Mouse (Mus musculus): ENCODE data around the gene Abcf2. TPM values are rescaled to one million over a fixed set of nuclear protein-coding genes. Genes with fewer than 3 reads are reported as not detected.

Abcf2 gene
- polyA plus RNA-seq, 1 experiment from 2014 or later: 79.5 TPM

- Histone ChIP-seq H3K4me2 (replicated peaks; ENCODE audit: low read depth, low read length) (peak overlapping the region; percentile 89), H3K27me3 (ENCODE audit: control insufficient read depth, insufficient read depth, low read length) (no peaks in the 10 kb centered on the region), H3K9me3 (ENCODE audit: control insufficient read depth, low read depth, low read length) (no peaks in the 10 kb centered on the region), H3K36me3 (ENCODE audit: control insufficient read depth, insufficient read depth, low read length) (peaks cover 22% of the 10 kb centered on the region; the same call in 1 of the 2 replicates), H3K4me1 (ENCODE audit: control insufficient read depth, insufficient read depth, low read length) (peaks cover 35% of the 10 kb centered on the region), H3K27ac (ENCODE audit: low read length) (no peak overlapping the region), H3K9ac (replicated peaks; ENCODE audit: low read depth, low read length) (peak overlapping the region; percentile 47; the same call in 1 of the 2 replicates), H3K4me3 (ENCODE audit: low read depth, low read length) (peak overlapping the region; percentile 41)
- WGBS: under 1% methylated on average over 41 of the region's 41 CpGs
- peak; percentile 1; the same call in 1 of the 2 replicates for ATAC-seq (ENCODE audit: insufficient number of reproducible peaks, insufficient read depth, low FRiP score, low read depth)
These were observed 21.3 kb upstream of the Abcf2 start for GRCm38 (mm10) chr5:24598570-24599006.

GRCm38 (mm10) chr5:24597901-24598569 lies 20.8 kb upstream of the Abcf2 start:
- no peaks in the 10 kb centered on the region for H3K9me3 ChIP-seq (ENCODE audit: control insufficient read depth, low read depth, low read length)
- ATAC-seq (ENCODE audit: insufficient number of reproducible peaks, insufficient read depth, low FRiP score, low read depth): no peak
- H3K36me3 ChIP-seq (ENCODE audit: control insufficient read depth, insufficient read depth, low read length): peaks cover 28% of the 10 kb centered on the region; the same call in 1 of the 2 replicates
- peak overlapping the region; percentile 89 for H3K4me2 ChIP-seq (replicated peaks; ENCODE audit: low read depth, low read length)
- no peaks in the 10 kb centered on the region for H3K27me3 ChIP-seq (ENCODE audit: control insufficient read depth, insufficient read depth, low read length)
- H3K9ac ChIP-seq (replicated peaks; ENCODE audit: low read depth, low read length): peak overlapping the region; percentile 47; the same call in 1 of the 2 replicates
- no peak overlapping the region for H3K27ac ChIP-seq (ENCODE audit: low read length)
- H3K4me3 ChIP-seq (ENCODE audit: low read depth, low read length): peak overlapping the region; percentile 41
- peaks cover 30% of the 10 kb centered on the region; the same call in 1 of the 2 replicates for H3K4me1 ChIP-seq (ENCODE audit: control insufficient read depth, insufficient read depth, low read length)
- 32% methylated on average over 15 of the region's 15 CpGs for WGBS

- Histone ChIP-seq H3K9ac (replicated peaks; ENCODE audit: low read depth, low read length) (no peak overlapping the region), H3K4me3 (ENCODE audit: low read depth, low read length) (no peak overlapping the region), H3K4me2 (replicated peaks; ENCODE audit: low read depth, low read length) (no peak overlapping the region), H3K9me3 (ENCODE audit: control insufficient read depth, low read depth, low read length) (no peaks in the 10 kb centered on the region), H3K27ac (ENCODE audit: low read length) (peak overlapping the region; percentile 36; the same call in 1 of the 2 replicates), H3K4me1 (ENCODE audit: control insufficient read depth, insufficient read depth, low read length) (peaks cover 30% of the 10 kb centered on the region; the same call in 1 of the 2 replicates), H3K36me3 (ENCODE audit: control insufficient read depth, insufficient read depth, low read length) (peaks cover 35% of the 10 kb centered on the region), H3K27me3 (ENCODE audit: control insufficient read depth, insufficient read depth, low read length) (no peaks in the 10 kb centered on the region)
- WGBS: 61% methylated on average over 2 of the region's 2 CpGs
- ATAC-seq (ENCODE audit: insufficient number of reproducible peaks, insufficient read depth, low FRiP score, low read depth): no peak
These were observed 20.0 kb upstream of the Abcf2 start for GRCm38 (mm10) chr5:24597221-24597728.

GRCm38 (mm10) chr5:24596519-24597171 lies 19.4 kb upstream of the Abcf2 start:
- Histone ChIP-seq H3K27me3 (ENCODE audit: control insufficient read depth, insufficient read depth, low read length) (no peaks in the 10 kb centered on the region), H3K4me1 (ENCODE audit: control insufficient read depth, insufficient read depth, low read length) (peaks cover 30% of the 10 kb centered on the region; the same call in 1 of the 2 replicates), H3K36me3 (ENCODE audit: control insufficient read depth, insufficient read depth, low read length) (peaks cover 41% of the 10 kb centered on the region), H3K9me3 (ENCODE audit: control insufficient read depth, low read depth, low read length) (no peaks in the 10 kb centered on the region), H3K4me2 (replicated peaks; ENCODE audit: low read depth, low read length) (no peak overlapping the region), H3K4me3 (ENCODE audit: low read depth, low read length) (no peak overlapping the region), H3K27ac (ENCODE audit: low read length) (peak overlapping the region; percentile 36; the same call in 1 of the 2 replicates), H3K9ac (replicated peaks; ENCODE audit: low read depth, low read length) (no peak overlapping the region)
- no peak for ATAC-seq (ENCODE audit: insufficient number of reproducible peaks, insufficient read depth, low FRiP score, low read depth)
- WGBS: 28% methylated on average over 11 of the region's 11 CpGs

GRCm38 (mm10) chr5:24595786-24596380 lies 18.6 kb upstream of the Abcf2 start:
- no peak for ATAC-seq (ENCODE audit: insufficient number of reproducible peaks, insufficient read depth, low FRiP score, low read depth)
- Histone ChIP-seq H3K4me1 (ENCODE audit: control insufficient read depth, insufficient read depth, low read length) (peaks cover 27% of the 10 kb centered on the region; the same call in 1 of the 2 replicates), H3K9ac (replicated peaks; ENCODE audit: low read depth, low read length) (no peak overlapping the region), H3K4me3 (ENCODE audit: low read depth, low read length) (no peak overlapping the region), H3K9me3 (ENCODE audit: control insufficient read depth, low read depth, low read length) (no peaks in the 10 kb centered on the region), H3K27ac (ENCODE audit: low read length) (no peak overlapping the region), H3K27me3 (ENCODE audit: control insufficient read depth, insufficient read depth, low read length) (no peaks in the 10 kb centered on the region), H3K36me3 (ENCODE audit: control insufficient read depth, insufficient read depth, low read length) (peaks cover 45% of the 10 kb centered on the region), H3K4me2 (replicated peaks; ENCODE audit: low read depth, low read length) (no peak overlapping the region)
- WGBS: 71% methylated on average over 14 of the region's 14 CpGs

GRCm38 (mm10) chr5:24595261-24595660 lies 18.0 kb upstream of the Abcf2 start:
- no peak for ATAC-seq (ENCODE audit: insufficient number of reproducible peaks, insufficient read depth, low FRiP score, low read depth)
- H3K4me1 ChIP-seq (ENCODE audit: control insufficient read depth, insufficient read depth, low read length): peaks cover 21% of the 10 kb centered on the region; the same call in 1 of the 2 replicates
- H3K4me3 ChIP-seq (ENCODE audit: low read depth, low read length): no peak overlapping the region
- no peak overlapping the region for H3K9ac ChIP-seq (replicated peaks; ENCODE audit: low read depth, low read length)
- WGBS: 89% methylated on average over 5 of the region's 5 CpGs
- H3K36me3 ChIP-seq (ENCODE audit: control insufficient read depth, insufficient read depth, low read length): peaks cover 47% of the 10 kb centered on the region
- no peak overlapping the region for H3K27ac ChIP-seq (ENCODE audit: low read length)
- no peaks in the 10 kb centered on the region for H3K27me3 ChIP-seq (ENCODE audit: control insufficient read depth, insufficient read depth, low read length)
- H3K4me2 ChIP-seq (replicated peaks; ENCODE audit: low read depth, low read length): no peak overlapping the region
- H3K9me3 ChIP-seq (ENCODE audit: control insufficient read depth, low read depth, low read length): no peaks in the 10 kb centered on the region

- Histone ChIP-seq H3K4me3 (ENCODE audit: low read depth, low read length) (no peak overlapping the region), H3K9ac (replicated peaks; ENCODE audit: low read depth, low read length) (no peak overlapping the region), H3K27me3 (ENCODE audit: control insufficient read depth, insufficient read depth, low read length) (no peaks in the 10 kb centered on the region), H3K9me3 (ENCODE audit: control insufficient read depth, low read depth, low read length) (no peaks in the 10 kb centered on the region), H3K4me1 (ENCODE audit: control insufficient read depth, insufficient read depth, low read length) (peaks cover 18% of the 10 kb centered on the region; the same call in 1 of the 2 replicates), H3K27ac (ENCODE audit: low read length) (no peak overlapping the region), H3K4me2 (replicated peaks; ENCODE audit: low read depth, low read length) (no peak overlapping the region), H3K36me3 (ENCODE audit: control insufficient read depth, insufficient read depth, low read length) (peaks cover 55% of the 10 kb centered on the region)
- no peak for ATAC-seq (ENCODE audit: insufficient number of reproducible peaks, insufficient read depth, low FRiP score, low read depth)
- WGBS: 80% methylated on average over 5 of the region's 5 CpGs
These were observed 17.1 kb upstream of the Abcf2 start for GRCm38 (mm10) chr5:24594346-24594745.

GRCm38 (mm10) chr5:24593928-24594327 lies 16.7 kb upstream of the Abcf2 start:
- H3K27ac ChIP-seq (ENCODE audit: low read length): no peak overlapping the region

More at GRCm38 (mm10) chr5:24593928-24594327, 16.7 kb upstream of the Abcf2 start:
- 55% methylated on average over 10 of the region's 10 CpGs for WGBS
- H3K9ac ChIP-seq (replicated peaks; ENCODE audit: low read depth, low read length): no peak overlapping the region
- ATAC-seq (ENCODE audit: insufficient number of reproducible peaks, insufficient read depth, low FRiP score, low read depth): no peak
- H3K27me3 ChIP-seq (ENCODE audit: control insufficient read depth, insufficient read depth, low read length): no peaks in the 10 kb centered on the region
- no peaks in the 10 kb centered on the region for H3K9me3 ChIP-seq (ENCODE audit: control insufficient read depth, low read depth, low read length)
- no peak overlapping the region for H3K4me3 ChIP-seq (ENCODE audit: low read depth, low read length)
- H3K36me3 ChIP-seq (ENCODE audit: control insufficient read depth, insufficient read depth, low read length): peaks cover 59% of the 10 kb centered on the region
- peaks cover 13% of the 10 kb centered on the region; the same call in 1 of the 2 replicates for H3K4me1 ChIP-seq (ENCODE audit: control insufficient read depth, insufficient read depth, low read length)
- H3K4me2 ChIP-seq (replicated peaks; ENCODE audit: low read depth, low read length): no peak overlapping the region

All from stomach, embryonic 14.5 days (tissue).